Mouse (Mus musculus): ENCODE results near the gene 4930469K13Rik. TPM values are rescaled to one million over a fixed set of nuclear protein-coding genes. Genes with fewer than 3 reads are reported as not detected.

Gene 4930469K13Rik
- total RNA-seq, 2 experiments from 2014 or later = not detected

- intact Hi-C loops (cut with DNase I; ENCODE audit: low total_unique reads) = no loop called here
- no peak for DNase-seq
These were observed 171.8 kb downstream of the 4930469K13Rik start for GRCm38 (mm10) chr11:33926551-33926950.

DNA sequence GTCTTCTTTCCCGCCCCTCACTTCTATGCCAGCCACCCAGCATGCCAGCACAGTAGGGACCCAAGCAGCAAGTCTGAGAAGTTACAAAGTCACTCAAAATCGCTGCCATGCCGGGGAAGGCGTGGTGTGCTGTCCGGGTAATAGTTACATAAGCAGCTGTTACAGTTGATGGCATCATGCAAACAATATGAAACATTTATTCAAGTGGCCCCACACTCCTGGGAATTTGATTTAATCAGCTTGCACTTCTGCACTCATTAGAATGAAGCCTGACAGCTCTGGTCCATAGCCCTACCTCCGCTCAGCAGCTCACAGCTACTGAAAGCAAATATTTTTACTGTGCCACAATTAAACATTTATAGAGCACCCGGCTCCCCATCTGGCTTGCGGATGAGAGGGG, 172.6 kb downstream of the 4930469K13Rik start:
- DNase-seq = no peak
- intact Hi-C loops (cut with DNase I; ENCODE audit: low total_unique reads) = no loop called here

Other genes with a start within 250 kb of the 4930469K13Rik start
- under 1 TPM; 0.13 to 0.29 TPM for gene Kcnmb1, start 135.5 kb downstream of the 4930469K13Rik start, total RNA-seq (2021)
- gene Kcnip1, start 105.4 kb downstream of the 4930469K13Rik start, total RNA-seq (2021) = under 1 TPM in 1 of 2 experiments, not detected in 1; 0.20 TPM
- gene Lcp2, start 51.6 kb downstream of the 4930469K13Rik start, total RNA-seq (2021) = 1 to 10 TPM; 1.2 to 1.5 TPM
- gene Foxi1, start 109.5 kb upstream of the 4930469K13Rik start, total RNA-seq (2021) = not detected
- gene Fam196b, start 216.3 kb upstream of the 4930469K13Rik start, total RNA-seq (2021) = under 1 TPM; 0.04 to 0.07 TPM